Mouse (Mus musculus): ENCODE data around the gene Rps27a.

Gene Rps27a

DNA sequence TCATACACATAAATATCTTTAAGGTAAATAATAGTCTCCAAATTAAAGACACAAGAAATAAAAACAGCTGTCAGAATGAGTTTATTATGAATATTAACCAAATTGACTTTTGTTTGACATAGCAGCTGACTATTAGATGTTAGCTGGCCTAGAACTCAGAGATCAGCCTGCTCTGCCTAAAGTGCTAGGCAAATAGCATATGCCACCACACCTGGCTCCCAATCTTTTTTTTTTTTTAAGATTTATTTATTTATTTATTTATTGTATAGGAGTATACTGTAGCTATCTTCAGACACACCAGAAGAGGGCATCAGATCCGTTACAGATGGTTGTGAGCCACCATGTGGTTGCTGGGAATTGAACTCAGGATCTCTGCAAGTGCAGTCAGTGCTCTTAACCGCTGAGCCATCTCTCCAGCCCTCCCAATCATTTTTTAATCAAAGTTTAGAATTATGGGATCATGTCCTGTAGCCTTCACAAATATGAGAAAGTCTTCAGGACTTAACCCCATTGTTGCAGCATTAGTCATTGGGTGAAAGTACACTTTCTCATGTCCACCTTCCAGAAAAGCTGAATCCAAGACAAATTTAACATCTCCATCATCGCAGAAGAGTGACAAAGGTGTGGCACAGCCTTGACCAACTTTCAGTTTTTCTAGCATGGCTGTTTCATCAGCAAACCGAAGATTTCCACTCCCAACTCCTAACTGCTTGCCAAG, 34.9 kb downstream of the Rps27a start:
- no peak for DNase-seq

DNA sequence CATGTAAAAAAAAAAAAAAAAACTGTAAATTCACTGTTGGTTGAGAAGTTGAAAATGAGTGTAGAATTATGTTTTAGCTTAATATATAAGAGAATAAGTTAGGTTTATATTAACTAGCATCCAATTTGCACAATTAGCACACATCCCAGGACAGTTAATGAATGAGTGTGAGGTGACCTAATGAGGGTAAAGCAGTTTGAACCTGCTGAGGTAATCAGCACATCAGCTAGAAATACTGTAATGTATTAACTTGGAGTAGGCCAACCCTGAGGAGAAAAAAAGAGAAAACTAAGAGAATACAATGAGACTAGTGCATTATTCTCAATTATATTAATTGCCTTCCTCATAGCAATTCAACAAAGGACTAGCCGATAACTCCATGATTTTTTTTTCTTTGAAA, 38.5 kb downstream of the Rps27a start:
- no peak for DNase-seq

DNA sequence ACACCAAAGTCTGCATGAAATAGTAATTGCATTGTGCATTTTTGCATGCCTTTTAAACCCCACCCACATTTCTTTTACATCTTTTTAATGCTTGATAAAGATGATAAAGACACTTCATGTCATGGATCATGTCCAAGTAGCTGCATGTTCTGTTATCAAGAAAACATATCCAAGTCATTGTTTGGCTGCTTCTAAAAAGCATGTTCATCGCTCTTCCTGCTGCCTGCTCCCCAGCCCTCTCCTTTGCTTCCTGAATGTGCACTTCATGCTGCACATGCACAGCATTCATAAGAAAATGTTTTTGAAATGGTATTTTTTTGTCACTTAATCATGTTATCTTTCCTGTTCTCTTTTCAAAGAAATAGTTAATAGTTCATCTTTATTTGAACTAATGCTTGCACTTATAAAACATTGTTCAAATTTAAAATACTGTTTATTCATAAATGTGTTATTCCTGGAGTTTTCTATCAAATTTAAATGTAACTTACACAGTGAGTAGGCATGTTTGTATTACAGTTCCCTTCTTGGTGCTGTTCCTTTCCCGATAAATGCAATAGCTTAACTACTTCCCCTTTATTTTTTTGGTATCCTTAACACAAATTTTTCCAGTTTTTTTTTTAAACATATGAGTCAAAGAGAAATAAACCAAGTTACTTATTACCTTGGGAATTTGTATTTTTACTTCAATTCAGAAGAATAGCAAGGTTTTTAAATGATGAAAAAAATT, 42.8 kb downstream of the Rps27a start:
- no peak for DNase-seq

DNA sequence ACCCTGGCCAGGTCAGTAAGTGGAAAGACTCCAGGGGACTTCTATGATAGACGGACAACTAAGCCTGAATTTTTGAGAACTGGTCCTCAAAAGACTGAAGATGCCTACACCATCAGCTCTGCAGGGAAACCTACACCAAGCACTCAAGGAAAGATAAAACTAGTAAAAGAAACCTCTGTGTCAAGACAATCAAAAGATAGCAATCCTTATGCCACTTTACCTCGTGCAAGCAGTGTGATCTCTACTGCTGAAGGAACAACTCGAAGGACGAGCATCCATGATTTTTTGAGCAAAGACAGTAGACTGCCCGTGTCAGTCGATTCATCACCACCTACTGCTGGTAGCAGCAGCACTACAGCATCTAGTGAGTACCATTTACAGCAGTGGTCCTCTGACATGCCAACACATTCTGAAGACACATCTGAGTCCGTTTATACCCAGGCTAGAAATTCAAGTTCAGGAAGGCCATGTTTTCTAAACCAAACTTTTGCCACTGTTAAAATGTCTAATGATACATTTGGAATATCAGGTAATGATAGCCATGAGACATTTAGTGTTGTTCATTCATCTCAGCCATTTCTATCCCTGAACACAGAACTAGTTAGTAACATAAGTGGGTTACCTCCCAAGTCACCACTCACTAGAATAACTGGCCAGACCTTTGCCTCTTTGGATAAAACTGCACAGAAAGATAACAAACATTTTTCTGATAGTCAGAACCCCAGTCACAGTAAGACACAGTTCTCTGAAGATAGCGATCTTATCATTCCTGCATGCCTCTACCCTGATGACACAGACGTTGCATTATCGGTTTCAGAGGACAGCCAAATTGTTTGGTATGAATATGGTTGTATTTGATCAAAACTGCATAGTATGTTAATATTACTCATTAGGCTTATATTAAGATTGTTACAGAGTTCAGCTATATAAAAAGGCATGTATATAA, 43.7 kb downstream of the Rps27a start:
- DNase-seq, result no peak

DNA sequence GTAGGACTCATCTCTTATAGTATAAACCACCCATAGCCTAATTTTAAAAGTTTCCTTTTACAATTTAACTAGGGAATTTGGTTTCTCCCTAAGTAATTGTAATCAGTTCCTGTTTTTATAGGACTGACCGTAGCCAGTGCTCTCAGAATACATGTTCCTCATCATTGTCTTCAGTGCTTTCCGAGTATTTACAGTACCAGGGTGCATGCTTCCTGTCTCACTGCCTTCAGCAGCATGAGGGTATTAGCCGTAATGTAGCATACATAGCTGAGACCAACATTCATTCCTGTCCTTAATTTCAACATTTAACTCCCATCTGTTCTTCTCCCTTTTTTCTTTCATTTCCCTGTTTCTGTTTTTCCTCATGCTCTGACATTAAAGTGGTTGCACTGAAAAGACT, 50.9 kb downstream of the Rps27a start:
- no peak for DNase-seq

All from cerebellum, adult 8-10 months (tissue).